Mouse (Mus musculus): ENCODE results near the gene Bpifb3. TPM values are rescaled to one million over a fixed set of nuclear protein-coding genes. Genes with fewer than 3 reads are reported as not detected.
A peak's percentile ranks its signal among the peaks of the same experiment; 100 is the strongest.

Bpifb3 gene
- 0.10 TPM in 1 of 2 replicates, not detected in the other for polyA plus RNA-seq (2014; fragmentation: Nextera tagmentation; extraction: Ambion mirVana)

DNA sequence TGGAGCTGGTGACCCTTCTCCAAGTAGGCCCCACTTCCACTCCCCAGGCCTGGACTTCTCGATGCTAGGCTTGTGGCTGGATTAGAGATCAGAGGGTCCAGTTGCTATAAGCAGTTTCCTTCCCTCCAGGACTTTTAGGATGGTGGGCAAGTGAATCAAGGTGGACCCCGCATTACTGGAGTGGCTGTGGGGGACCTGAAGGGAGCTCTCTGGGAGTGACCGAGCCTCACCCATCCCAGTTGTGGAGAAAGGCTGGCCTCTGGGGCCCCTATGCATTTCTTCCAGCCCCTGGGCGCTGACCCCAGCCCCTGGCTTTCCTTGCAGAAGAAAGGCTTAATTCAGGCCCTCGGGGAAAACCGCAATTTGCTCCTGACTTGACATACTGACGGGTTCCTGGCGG lies at the start of gene Bpifb3:
TSS of gene Bpifb3 (plus strand) at position 301 of the 400 bp plus-strand sequence.
- WGBS = 43% methylated on average over 7 of the region's 8 CpGs
- ATAC-seq (ENCODE audit: low read depth) (no peak), DNase-seq (ENCODE audit: low spot score) (no peak)
- no peaks in the 10 kb centered on the region for H3K36me3 ChIP-seq (ENCODE audit: control insufficient read depth, insufficient read depth, low read length)
- no peak within 1 kb of the TSS for H3K4me2 ChIP-seq (ENCODE audit: low read depth, low read length)
- H3K4me3 ChIP-seq (ENCODE audit: low read depth, low read length) = no peak within 1 kb of the TSS
- no peaks in the 10 kb centered on the region for H3K9me3 ChIP-seq (ENCODE audit: control insufficient read depth, low read length)
- no peak within 1 kb of the TSS for H3K9ac ChIP-seq (ENCODE audit: low read depth, low read length)
- no peak within 1 kb of the TSS for H3K27ac ChIP-seq (replicated peaks; ENCODE audit: low read depth, low read length)
- no peaks in the 10 kb centered on the region for H3K4me1 ChIP-seq (ENCODE audit: control insufficient read depth, insufficient read depth, low read length)
- no peaks in the 10 kb centered on the region for H3K27me3 ChIP-seq (replicated peaks; ENCODE audit: control insufficient read depth, insufficient read depth, low read length)

DNA sequence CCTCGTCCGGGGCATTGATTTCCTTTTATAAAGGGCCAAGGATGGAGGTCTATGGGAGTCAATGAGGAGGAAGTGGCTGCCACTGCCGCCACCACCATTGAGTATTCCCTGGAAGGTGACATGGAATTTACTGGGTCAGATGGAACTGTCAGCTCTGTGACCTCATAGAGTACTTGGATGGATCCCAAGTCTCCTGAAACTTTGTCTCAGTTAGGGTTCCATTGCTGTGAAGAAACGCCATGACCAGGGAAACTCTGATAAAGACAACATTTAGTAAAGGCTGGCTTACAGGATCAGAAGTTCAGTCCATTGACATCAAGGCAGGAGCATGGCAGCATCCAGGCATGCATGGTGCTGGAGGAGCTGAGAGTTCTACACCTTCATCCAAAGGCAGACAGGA lies 47.0 kb upstream of the Bpifb3 start, which contains the start of gene Sun5:
TSS of gene Sun5 (minus strand) at position 101 of the 400 bp plus-strand sequence.
- Histone ChIP-seq H3K4me1 (ENCODE audit: control insufficient read depth, insufficient read depth, low read length) (no peaks in the 10 kb centered on the region), H3K36me3 (ENCODE audit: control insufficient read depth, insufficient read depth, low read length) (no peaks in the 10 kb centered on the region), H3K9me3 (ENCODE audit: control insufficient read depth, low read length) (no peaks in the 10 kb centered on the region), H3K4me2 (ENCODE audit: low read depth, low read length) (no peak within 1 kb of the TSS), H3K27me3 (replicated peaks; ENCODE audit: control insufficient read depth, insufficient read depth, low read length) (no peaks in the 10 kb centered on the region), H3K9ac (ENCODE audit: low read depth, low read length) (no peak within 1 kb of the TSS), H3K4me3 (ENCODE audit: low read depth, low read length) (no peak within 1 kb of the TSS), H3K27ac (replicated peaks; ENCODE audit: low read depth, low read length) (no peak within 1 kb of the TSS)
- DNase-seq (ENCODE audit: low spot score) = no peak
- WGBS = 97% methylated on average over 4 of the region's 4 CpGs
- no peak for ATAC-seq (ENCODE audit: low read depth)

GRCm38 (mm10) chr2:153874745-153875144 lies 43.3 kb upstream of the Bpifb3 start, which contains the start of gene Bpifb2:
Bpifb2 (plus strand) TSS chr2:153875045.
- Histone ChIP-seq H3K27ac (replicated peaks; ENCODE audit: low read depth, low read length) (no peak within 1 kb of the TSS), H3K27me3 (replicated peaks; ENCODE audit: control insufficient read depth, insufficient read depth, low read length) (no peaks in the 10 kb centered on the region), H3K4me1 (ENCODE audit: control insufficient read depth, insufficient read depth, low read length) (no peaks in the 10 kb centered on the region), H3K9ac (ENCODE audit: low read depth, low read length) (no peak within 1 kb of the TSS), H3K36me3 (ENCODE audit: control insufficient read depth, insufficient read depth, low read length) (no peaks in the 10 kb centered on the region), H3K4me2 (ENCODE audit: low read depth, low read length) (no peak within 1 kb of the TSS), H3K4me3 (ENCODE audit: low read depth, low read length) (no peak within 1 kb of the TSS), H3K9me3 (ENCODE audit: control insufficient read depth, low read length) (no peaks in the 10 kb centered on the region)
- ATAC-seq (ENCODE audit: low read depth) = no peak
- no peak for DNase-seq (ENCODE audit: low spot score)
- 69% methylated on average over 9 of the region's 9 CpGs for WGBS

- no peak overlapping the region for H3K4me3 ChIP-seq (ENCODE audit: low read depth, low read length)
- 77% methylated on average over 5 of the region's 5 CpGs for WGBS
- H3K36me3 ChIP-seq (ENCODE audit: control insufficient read depth, insufficient read depth, low read length) = no peaks in the 10 kb centered on the region
- no peaks in the 10 kb centered on the region for H3K4me1 ChIP-seq (ENCODE audit: control insufficient read depth, insufficient read depth, low read length)
- no peaks in the 10 kb centered on the region for H3K9me3 ChIP-seq (ENCODE audit: control insufficient read depth, low read length)
- H3K4me2 ChIP-seq (ENCODE audit: low read depth, low read length) = no peak overlapping the region
- DNase-seq (ENCODE audit: low spot score) = no peak
- ATAC-seq (ENCODE audit: low read depth) = no peak
- no peaks in the 10 kb centered on the region for H3K27me3 ChIP-seq (replicated peaks; ENCODE audit: control insufficient read depth, insufficient read depth, low read length)
- H3K9ac ChIP-seq (ENCODE audit: low read depth, low read length) = no peak overlapping the region
- H3K27ac ChIP-seq (replicated peaks; ENCODE audit: low read depth, low read length) = no peak overlapping the region
Observed at GRCm38 (mm10) chr2:153899111-153899510, 18.9 kb upstream of the Bpifb3 start.

DNA sequence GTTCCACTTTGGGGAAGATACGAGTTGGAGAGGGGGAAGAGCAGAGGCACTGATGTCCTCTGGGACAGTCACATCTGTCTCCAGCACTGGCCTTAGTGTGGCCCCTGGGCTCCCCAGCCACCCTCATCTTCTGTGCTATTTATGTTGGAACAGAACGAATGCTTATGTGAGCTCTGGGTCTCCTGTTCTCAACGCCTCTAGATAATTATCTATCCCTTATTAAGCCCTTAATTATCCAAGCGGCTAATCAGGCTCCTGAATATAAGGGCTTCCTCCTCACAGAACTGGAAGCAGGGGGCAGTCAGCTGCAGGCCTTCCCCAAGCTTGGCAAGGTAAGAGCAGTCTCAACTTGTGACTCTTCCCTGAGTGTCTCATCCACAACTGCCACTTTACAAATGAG lies 17.9 kb upstream of the Bpifb3 start, which contains the start of gene Bpifb6:
TSS of gene Bpifb6 (plus strand) at position 301 of the 400 bp plus-strand sequence.
- Histone ChIP-seq H3K27me3 (replicated peaks; ENCODE audit: control insufficient read depth, insufficient read depth, low read length) (no peaks in the 10 kb centered on the region), H3K27ac (replicated peaks; ENCODE audit: low read depth, low read length) (no peak within 1 kb of the TSS), H3K4me1 (ENCODE audit: control insufficient read depth, insufficient read depth, low read length) (no peaks in the 10 kb centered on the region), H3K9me3 (ENCODE audit: control insufficient read depth, low read length) (no peaks in the 10 kb centered on the region), H3K4me2 (ENCODE audit: low read depth, low read length) (no peak within 1 kb of the TSS), H3K4me3 (ENCODE audit: low read depth, low read length) (no peak within 1 kb of the TSS), H3K36me3 (ENCODE audit: control insufficient read depth, insufficient read depth, low read length) (no peaks in the 10 kb centered on the region), H3K9ac (ENCODE audit: low read depth, low read length) (no peak within 1 kb of the TSS)
- DNase-seq (ENCODE audit: low spot score) (no peak), ATAC-seq (ENCODE audit: low read depth) (no peak)
- WGBS = 66% methylated on average over 4 of the region's 4 CpGs

GRCm38 (mm10) chr2:153902726-153903125 lies 15.3 kb upstream of the Bpifb3 start:
- H3K27me3 ChIP-seq (replicated peaks; ENCODE audit: control insufficient read depth, insufficient read depth, low read length) = no peaks in the 10 kb centered on the region
- no peaks in the 10 kb centered on the region for H3K4me1 ChIP-seq (ENCODE audit: control insufficient read depth, insufficient read depth, low read length)
- DNase-seq (ENCODE audit: low spot score) (no peak), ATAC-seq (ENCODE audit: low read depth) (no peak)
- H3K4me3 ChIP-seq (ENCODE audit: low read depth, low read length) = no peak overlapping the region
- H3K9ac ChIP-seq (ENCODE audit: low read depth, low read length) = no peak overlapping the region
- no peaks in the 10 kb centered on the region for H3K36me3 ChIP-seq (ENCODE audit: control insufficient read depth, insufficient read depth, low read length)
- no peaks in the 10 kb centered on the region for H3K9me3 ChIP-seq (ENCODE audit: control insufficient read depth, low read length)
- no peak overlapping the region for H3K4me2 ChIP-seq (ENCODE audit: low read depth, low read length)
- H3K27ac ChIP-seq (replicated peaks; ENCODE audit: low read depth, low read length) = no peak overlapping the region
- 86% methylated on average over 6 of the region's 6 CpGs for WGBS

- Histone ChIP-seq H3K4me3 (ENCODE audit: low read depth, low read length) (no peak overlapping the region), H3K27me3 (replicated peaks; ENCODE audit: control insufficient read depth, insufficient read depth, low read length) (no peaks in the 10 kb centered on the region), H3K9ac (ENCODE audit: low read depth, low read length) (no peak overlapping the region), H3K27ac (replicated peaks; ENCODE audit: low read depth, low read length) (no peak overlapping the region), H3K9me3 (ENCODE audit: control insufficient read depth, low read length) (no peaks in the 10 kb centered on the region), H3K4me1 (ENCODE audit: control insufficient read depth, insufficient read depth, low read length) (no peaks in the 10 kb centered on the region), H3K4me2 (ENCODE audit: low read depth, low read length) (no peak overlapping the region), H3K36me3 (ENCODE audit: control insufficient read depth, insufficient read depth, low read length) (no peaks in the 10 kb centered on the region)
- DNase-seq (ENCODE audit: low spot score) (no peak), ATAC-seq (ENCODE audit: low read depth) (no peak)
- WGBS = 93% methylated on average over 4 of the region's 4 CpGs
Observed at GRCm38 (mm10) chr2:153906626-153907025, 11.4 kb upstream of the Bpifb3 start.

DNA sequence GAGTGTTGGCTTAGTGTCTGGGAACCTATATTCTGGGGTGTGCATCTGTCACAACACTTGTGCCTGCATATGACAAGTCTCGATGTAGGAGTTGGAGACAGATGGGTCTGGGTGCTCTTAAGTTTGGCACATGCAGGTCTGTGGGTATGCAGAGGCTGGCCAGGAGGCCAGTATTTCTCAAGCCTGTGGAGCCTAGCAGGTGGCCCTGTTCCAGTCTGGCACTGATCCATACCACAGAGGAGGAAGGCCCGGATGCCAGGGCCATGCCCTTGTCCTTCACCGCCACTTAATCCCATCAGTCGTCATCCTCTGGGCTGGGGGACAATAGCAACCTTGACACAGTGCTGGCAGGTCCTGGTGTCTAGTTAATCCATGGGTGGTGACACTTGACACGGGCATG lies 3.9 kb upstream of the Bpifb3 start:
- 55% methylated on average over 5 of the region's 5 CpGs for WGBS
- no peak overlapping the region for H3K4me3 ChIP-seq (ENCODE audit: low read depth, low read length)
- ATAC-seq (ENCODE audit: low read depth) (0 out of 2 replicates have a peak, but pooled peaks have one; percentile 33), DNase-seq (ENCODE audit: low spot score) (peak; percentile 11)
- H3K27me3 ChIP-seq (replicated peaks; ENCODE audit: control insufficient read depth, insufficient read depth, low read length) = no peaks in the 10 kb centered on the region
- H3K36me3 ChIP-seq (ENCODE audit: control insufficient read depth, insufficient read depth, low read length) = no peaks in the 10 kb centered on the region
- H3K9ac ChIP-seq (ENCODE audit: low read depth, low read length) = no peak overlapping the region
- no peaks in the 10 kb centered on the region for H3K9me3 ChIP-seq (ENCODE audit: control insufficient read depth, low read length)
- H3K27ac ChIP-seq (replicated peaks; ENCODE audit: low read depth, low read length) = no peak overlapping the region
- no peaks in the 10 kb centered on the region for H3K4me1 ChIP-seq (ENCODE audit: control insufficient read depth, insufficient read depth, low read length)
- no peak overlapping the region for H3K4me2 ChIP-seq (ENCODE audit: low read depth, low read length)

GRCm38 (mm10) chr2:153921246-153921645 lies 3.2 kb downstream of the Bpifb3 start:
- Histone ChIP-seq H3K9ac (ENCODE audit: low read depth, low read length) (no peak overlapping the region), H3K36me3 (ENCODE audit: control insufficient read depth, insufficient read depth, low read length) (no peaks in the 10 kb centered on the region), H3K9me3 (ENCODE audit: control insufficient read depth, low read length) (no peaks in the 10 kb centered on the region), H3K27me3 (replicated peaks; ENCODE audit: control insufficient read depth, insufficient read depth, low read length) (no peaks in the 10 kb centered on the region), H3K4me1 (ENCODE audit: control insufficient read depth, insufficient read depth, low read length) (no peaks in the 10 kb centered on the region), H3K4me3 (ENCODE audit: low read depth, low read length) (no peak overlapping the region), H3K4me2 (ENCODE audit: low read depth, low read length) (no peak overlapping the region), H3K27ac (replicated peaks; ENCODE audit: low read depth, low read length) (no peak overlapping the region)
- DNase-seq (ENCODE audit: low spot score) = no peak
- ATAC-seq (ENCODE audit: low read depth) = no peak
- 87% methylated on average over 6 of the region's 6 CpGs for WGBS
